Mouse (Mus musculus): Measurements from ENCODE around the gene Rprd1b. TPM values are rescaled to one million over a fixed set of nuclear protein-coding genes. Genes with fewer than 3 reads are reported as not detected.
A peak's percentile ranks its signal among the peaks of the same experiment; 100 is the strongest.

Gene Rprd1b
- polyA plus RNA-seq, 2 experiments: 14.1 to 21.6 TPM

DNA sequence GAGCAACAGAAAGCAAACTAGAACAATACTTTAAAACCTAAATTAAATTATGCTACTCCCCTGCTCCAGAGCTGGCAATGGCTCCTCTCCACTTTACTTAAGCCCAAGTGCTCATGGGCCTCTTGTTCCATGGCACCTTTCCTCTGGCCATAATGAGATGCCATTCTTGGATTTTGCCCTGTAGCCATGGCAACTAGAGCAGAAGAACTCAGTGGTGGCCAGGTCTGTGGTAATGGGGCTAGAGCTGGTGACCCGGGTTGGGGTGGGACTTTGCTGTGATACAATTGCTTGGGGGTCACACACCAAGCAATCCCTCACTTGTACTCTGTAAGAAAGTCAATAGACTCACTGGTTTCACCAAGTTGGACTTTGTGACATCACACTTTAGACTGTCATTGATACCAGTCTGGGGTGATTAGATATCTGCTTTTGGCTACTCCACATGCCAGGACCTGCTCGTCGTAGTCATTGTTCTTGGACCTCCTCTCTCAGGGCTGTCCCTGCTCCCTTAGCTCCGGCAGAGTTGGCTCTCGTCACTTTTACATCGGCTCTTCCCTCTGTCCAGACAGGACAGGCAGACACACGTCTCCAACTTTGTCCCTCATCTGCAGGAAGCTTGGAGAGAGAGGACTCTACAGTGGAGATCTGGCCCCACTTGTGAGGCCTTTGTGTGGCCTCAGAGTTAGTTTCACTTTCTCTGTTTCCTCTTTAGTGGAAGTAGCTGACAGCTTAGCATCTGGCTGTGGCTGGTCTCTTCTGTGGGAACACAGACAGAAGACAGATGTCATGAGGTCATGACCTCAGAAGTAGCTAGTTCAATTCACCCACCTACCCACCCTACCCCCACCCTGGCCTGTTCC, 131.3 kb downstream of the Rprd1b start:
- Histone ChIP-seq H3K4me2 (ENCODE audit: low read depth) (peak overlapping the region; percentile 59), H3K9me3 (ENCODE audit: control insufficient read depth, low read length) (no peaks in the 10 kb centered on the region), H3K4me3 (ENCODE audit: insufficient read depth in 1 of 2, low read depth in 2 of 2, low read length in 2 of 2) (peak overlapping the region; percentile 25 to 44; a peak in 3 of 4 replicates), H3K4me1 (replicated peaks; ENCODE audit: control insufficient read depth in 2 of 2, insufficient read depth in 2 of 2, low read length in 1 of 2) (peaks cover 3 to 33% of the 10 kb centered on the region in 2 experiments), H3K27me3 (ENCODE audit: control insufficient read depth, insufficient read depth, low read length) (no peaks in the 10 kb centered on the region), H3K27ac (no peak overlapping the region), H3K9ac (replicated peaks) (peak overlapping the region; percentile 59), H3K36me3 (replicated peaks; ENCODE audit: control insufficient read depth, insufficient read depth, low read depth) (no peaks in the 10 kb centered on the region)
- 15% methylated on average over 7 of the region's 7 CpGs for WGBS (ENCODE audit: insufficient replicate concordance)
- ATAC-seq (ENCODE audit: insufficient read depth) (peak; percentile 40; the same call in 1 of the 2 replicates), DNase-seq (ENCODE audit: low read depth in 3 of 3, low spot score in 3 of 3) (no peak)
- no peak for TF ChIP-seq CTCF (IDR thresholded peaks at IDR 0.05; ENCODE audit: low read depth)
- no peak for TF ChIP-seq EP300 (IDR thresholded peaks at IDR 0.05; ENCODE audit: low read depth)

DNA sequence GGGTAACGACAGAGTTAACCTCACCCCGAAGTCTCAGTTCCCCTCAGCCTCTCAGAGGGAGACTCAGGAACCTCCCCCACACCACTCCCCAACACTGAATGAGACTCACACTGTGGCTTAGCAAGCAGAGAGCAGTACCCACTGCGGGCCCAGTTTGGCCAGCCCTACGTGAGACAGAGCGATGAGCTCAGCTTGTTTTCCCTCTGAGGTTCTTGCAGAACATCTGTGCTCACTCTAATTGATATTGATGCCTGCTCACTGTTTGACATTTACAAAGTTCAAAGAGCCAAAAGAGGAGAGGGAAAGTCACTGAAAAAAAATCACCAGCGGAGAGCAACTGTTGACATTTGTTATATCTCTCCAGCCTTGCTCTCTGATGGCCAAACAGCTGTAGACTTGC, 133.5 kb downstream of the Rprd1b start:
- WGBS (ENCODE audit: insufficient replicate concordance): 70% methylated on average over 6 of the region's 6 CpGs
- DNase-seq (ENCODE audit: low read depth in 3 of 3, low spot score in 3 of 3) (no peak), ATAC-seq (ENCODE audit: insufficient read depth) (no peak)
- H3K27me3 ChIP-seq (ENCODE audit: control insufficient read depth, insufficient read depth, low read length): no peaks in the 10 kb centered on the region
- H3K9ac ChIP-seq (replicated peaks): no peak overlapping the region
- H3K4me1 ChIP-seq (replicated peaks; ENCODE audit: control insufficient read depth in 2 of 2, insufficient read depth in 2 of 2, low read length in 1 of 2): peaks cover 0 to 23% of the 10 kb centered on the region in 2 experiments; a peak in 3 of 4 replicates
- no peaks in the 10 kb centered on the region for H3K36me3 ChIP-seq (replicated peaks; ENCODE audit: control insufficient read depth, insufficient read depth, low read depth)
- TF ChIP-seq EP300 (IDR thresholded peaks at IDR 0.05; ENCODE audit: low read depth) (no peak), CTCF (IDR thresholded peaks at IDR 0.05; ENCODE audit: low read depth) (no peak)
- no peak overlapping the region for H3K4me2 ChIP-seq (ENCODE audit: low read depth)
- no peak overlapping the region for H3K4me3 ChIP-seq (ENCODE audit: insufficient read depth in 1 of 2, low read depth in 2 of 2, low read length in 2 of 2)
- no peak overlapping the region for H3K27ac ChIP-seq
- H3K9me3 ChIP-seq (ENCODE audit: control insufficient read depth, low read length): no peaks in the 10 kb centered on the region

DNA sequence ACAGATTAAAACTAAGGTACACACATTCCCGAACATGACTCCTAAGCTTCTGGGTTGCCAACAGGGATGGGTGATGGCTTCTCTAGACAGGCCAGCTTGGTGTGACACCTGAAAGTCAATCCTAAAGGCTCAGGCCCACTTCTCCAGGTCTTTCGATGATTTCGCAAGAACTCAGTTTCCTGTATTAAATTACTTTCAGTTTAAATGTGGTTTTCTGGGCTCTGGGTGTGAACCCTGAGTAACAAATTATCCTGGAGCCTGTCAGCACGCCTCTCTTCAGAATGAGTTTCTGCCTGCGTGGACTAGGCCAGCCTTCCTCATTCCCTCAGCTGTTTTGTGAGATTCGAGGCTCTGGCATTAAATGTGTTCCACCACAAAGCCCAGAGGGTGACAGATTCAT, 134.7 kb downstream of the Rprd1b start:
- WGBS (ENCODE audit: insufficient replicate concordance): 25% methylated on average over 6 of the region's 6 CpGs
- no peak overlapping the region for H3K4me3 ChIP-seq (ENCODE audit: insufficient read depth in 1 of 2, low read depth in 2 of 2, low read length in 2 of 2)
- H3K36me3 ChIP-seq (replicated peaks; ENCODE audit: control insufficient read depth, insufficient read depth, low read depth): no peaks in the 10 kb centered on the region
- no peaks in the 10 kb centered on the region for H3K9me3 ChIP-seq (ENCODE audit: control insufficient read depth, low read length)
- ATAC-seq (ENCODE audit: insufficient read depth) (no peak), DNase-seq (ENCODE audit: low read depth in 3 of 3, low spot score in 3 of 3) (no peak)
- H3K27me3 ChIP-seq (ENCODE audit: control insufficient read depth, insufficient read depth, low read length): no peaks in the 10 kb centered on the region
- peaks cover 0 to 31% of the 10 kb centered on the region in 2 experiments; a peak in 3 of 4 replicates for H3K4me1 ChIP-seq (replicated peaks; ENCODE audit: control insufficient read depth in 2 of 2, insufficient read depth in 2 of 2, low read length in 1 of 2)
- TF ChIP-seq EP300 (IDR thresholded peaks at IDR 0.05; ENCODE audit: low read depth) (no peak), CTCF (IDR thresholded peaks at IDR 0.05; ENCODE audit: low read depth) (no peak)
- no peak overlapping the region for H3K27ac ChIP-seq
- no peak overlapping the region for H3K4me2 ChIP-seq (ENCODE audit: low read depth)
- H3K9ac ChIP-seq (replicated peaks): no peak overlapping the region

DNA sequence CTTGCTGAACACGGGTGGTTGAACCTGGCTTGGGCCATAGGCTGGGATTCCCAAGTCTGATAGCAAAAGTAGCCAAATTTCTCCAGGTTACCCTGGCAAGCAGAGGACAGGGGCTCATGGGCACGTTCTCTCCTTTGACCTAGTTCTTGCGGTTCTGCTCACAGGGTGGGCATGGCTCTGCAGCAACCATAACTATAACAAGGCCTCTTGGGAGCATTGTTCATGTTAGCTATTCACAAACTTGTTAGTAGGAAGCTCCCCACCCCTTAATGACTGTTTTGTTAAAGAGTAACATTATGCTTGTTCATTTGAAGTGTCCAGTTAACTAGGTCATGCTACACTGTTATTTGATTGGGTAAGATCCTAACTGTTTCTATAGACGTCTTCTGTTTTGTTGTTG, 137.5 kb downstream of the Rprd1b start:
- ATAC-seq (ENCODE audit: insufficient read depth): no peak
- Histone ChIP-seq H3K4me2 (ENCODE audit: low read depth) (no peak overlapping the region), H3K27me3 (ENCODE audit: control insufficient read depth, insufficient read depth, low read length) (no peaks in the 10 kb centered on the region), H3K36me3 (replicated peaks; ENCODE audit: control insufficient read depth, insufficient read depth, low read depth) (no peaks in the 10 kb centered on the region), H3K9ac (replicated peaks) (no peak overlapping the region), H3K4me1 (replicated peaks; ENCODE audit: control insufficient read depth in 2 of 2, insufficient read depth in 2 of 2, low read length in 1 of 2) (peaks cover 0 to 22% of the 10 kb centered on the region in 2 experiments; a peak in 3 of 4 replicates), H3K27ac (no peak overlapping the region), H3K9me3 (ENCODE audit: control insufficient read depth, low read length) (no peaks in the 10 kb centered on the region), H3K4me3 (ENCODE audit: insufficient read depth in 1 of 2, low read depth in 2 of 2, low read length in 2 of 2) (no peak overlapping the region)
- no peak for DNase-seq (ENCODE audit: low read depth in 3 of 3, low spot score in 3 of 3)
- TF ChIP-seq EP300 (IDR thresholded peaks at IDR 0.05; ENCODE audit: low read depth) (no peak), CTCF (IDR thresholded peaks at IDR 0.05; ENCODE audit: low read depth) (no peak)
- WGBS (ENCODE audit: insufficient replicate concordance): 58% methylated on average over 4 of the region's 4 CpGs

DNA sequence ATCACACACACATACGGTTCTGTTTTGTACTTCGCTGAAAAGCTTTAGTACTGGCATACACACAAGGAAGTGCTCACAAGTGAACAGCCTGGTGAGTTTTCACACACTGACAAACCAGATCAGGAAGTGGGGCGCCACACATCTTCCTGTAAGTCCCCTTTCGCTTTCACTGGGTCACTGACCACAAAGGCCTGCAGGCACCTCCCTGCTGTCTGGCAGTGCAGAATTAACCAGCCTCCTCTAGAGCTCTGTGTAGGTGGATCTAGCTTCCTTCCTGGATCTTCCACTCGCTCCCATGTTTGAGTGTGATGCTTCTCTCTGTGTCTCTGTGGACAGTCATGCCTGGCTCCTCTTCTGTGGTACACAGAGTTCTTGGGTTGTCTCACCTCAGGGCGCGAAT, 138.3 kb downstream of the Rprd1b start:
- ATAC-seq (ENCODE audit: insufficient read depth) (peak; percentile 24; the same call in 1 of the 2 replicates), DNase-seq (ENCODE audit: low read depth in 3 of 3, low spot score in 3 of 3) (no peak)
- Histone ChIP-seq H3K36me3 (replicated peaks; ENCODE audit: control insufficient read depth, insufficient read depth, low read depth) (no peaks in the 10 kb centered on the region), H3K27ac (no peak overlapping the region), H3K4me3 (ENCODE audit: insufficient read depth in 1 of 2, low read depth in 2 of 2, low read length in 2 of 2) (no peak overlapping the region), H3K4me1 (replicated peaks; ENCODE audit: control insufficient read depth in 2 of 2, insufficient read depth in 2 of 2, low read length in 1 of 2) (peaks cover 0 to 20% of the 10 kb centered on the region in 2 experiments; a peak in 2 of 4 replicates), H3K4me2 (ENCODE audit: low read depth) (peak overlapping the region; percentile 20; the same call in 1 of the 2 replicates), H3K9me3 (ENCODE audit: control insufficient read depth, low read length) (no peaks in the 10 kb centered on the region), H3K9ac (replicated peaks) (no peak overlapping the region), H3K27me3 (ENCODE audit: control insufficient read depth, insufficient read depth, low read length) (no peaks in the 10 kb centered on the region)
- WGBS (ENCODE audit: insufficient replicate concordance): 20% methylated on average over 7 of the region's 7 CpGs
- TF ChIP-seq EP300 (IDR thresholded peaks at IDR 0.05; ENCODE audit: low read depth): no peak
- TF ChIP-seq CTCF (IDR thresholded peaks at IDR 0.05; ENCODE audit: low read depth): no peak

Measured in liver, embryonic 14.5 days (tissue).